Mouse (Mus musculus): ENCODE data around the gene Slc17a2.

DNA sequence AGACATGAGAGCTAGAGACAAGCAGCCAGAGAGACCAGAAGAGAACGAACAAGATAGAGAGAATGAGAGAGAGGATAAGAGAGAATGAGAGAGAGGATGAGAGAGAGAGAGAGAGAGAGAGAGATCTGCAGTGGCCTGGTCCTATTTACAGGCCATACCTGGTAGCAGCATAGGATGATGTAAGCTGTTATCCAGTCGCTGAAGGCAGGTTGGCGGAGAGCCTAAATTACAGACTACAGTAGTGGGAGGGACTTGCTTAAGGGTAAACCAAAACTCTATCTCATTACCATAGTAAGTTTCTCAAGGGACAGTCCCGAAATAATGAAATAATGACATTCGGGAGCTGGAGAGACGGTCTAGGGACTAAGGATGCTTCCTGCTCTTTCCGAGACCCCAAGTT is 60.6 kb downstream of the Slc17a2 start, which contains the start of gene Slc17a1:
- TF ChIP-seq POLR2AphosphoS2 (IDR thresholded peaks at IDR 0.05; ENCODE audit: low read depth, low read length) (no peak), POLR2A (IDR thresholded peaks at IDR 0.05; ENCODE audit: low read depth, low read length) (no peak), RCOR1 (conservative IDR thresholded peaks at IDR 0.05; ENCODE audit: low read depth, low read length) (no peak), EP300 (IDR thresholded peaks at IDR 0.05; ENCODE audit: low read length) (no peak), TBP (conservative IDR thresholded peaks at IDR 0.05; ENCODE audit: low read depth, low read length) (no peak), TCF12 (IDR thresholded peaks at IDR 0.05; ENCODE audit: low read depth, low read length) (no peak), CTCF (conservative IDR thresholded peaks at IDR 0.05 in 1 of 2, IDR thresholded peaks at IDR 0.05 in 1 of 2; ENCODE audit: low read depth in 2 of 2, low read length in 2 of 2) (no peak), SIN3A (IDR thresholded peaks at IDR 0.05; ENCODE audit: low read length) (no peak), USF2 (conservative IDR thresholded peaks at IDR 0.05; ENCODE audit: low read depth, low read length) (no peak), HCFC1 (IDR thresholded peaks at IDR 0.05; ENCODE audit: low read depth, low read length) (no peak)
